Mouse (Mus musculus): ENCODE measurements at regions not wholly inside any gene's neighbourhood (a gene's known extent, or its start where the extent isn't known, plus 50 kb on each side); places are given as distances from the start of the nearest gene placed in this dataset.

DNA sequence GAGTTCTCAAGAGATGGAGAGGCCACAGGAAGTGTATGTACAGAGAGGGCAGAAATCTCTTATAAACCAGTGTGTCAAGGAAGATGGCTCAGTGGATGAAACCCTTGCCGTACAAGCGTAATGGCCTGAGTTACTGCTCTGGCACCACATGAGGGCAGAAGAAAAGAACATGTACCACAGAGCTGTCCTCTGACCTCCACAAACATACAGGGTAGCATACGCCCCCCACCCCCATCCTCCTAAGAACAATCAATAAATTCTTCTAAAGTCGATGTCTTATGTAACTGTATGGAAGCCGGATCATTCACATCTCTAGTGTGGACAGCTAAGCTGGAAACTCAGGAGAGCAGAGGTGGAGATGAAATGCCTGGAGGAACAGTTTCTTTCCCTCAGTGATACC lies 227.9 kb upstream of the Gpc5 start:
- Histone ChIP-seq H3K4me1 (replicated peaks; ENCODE audit: control insufficient read depth, insufficient read depth, low read length) (no peaks in the 10 kb centered on the region), H3K36me3 (ENCODE audit: control insufficient read depth, insufficient read depth, low read length) (no peaks in the 10 kb centered on the region), H3K4me2 (no peak overlapping the region), H3K4me3 (ENCODE audit: low read depth, low read length) (no peak overlapping the region), H3K27ac (ENCODE audit: low read depth, low read length) (no peak overlapping the region), H3K9ac (ENCODE audit: low read depth, low read length) (no peak overlapping the region), H3K27me3 (replicated peaks; ENCODE audit: control insufficient read depth, insufficient read depth, low read length) (no peaks in the 10 kb centered on the region), H3K9me3 (ENCODE audit: control insufficient read depth, low read length) (no peaks in the 10 kb centered on the region)
- DNase-seq (ENCODE audit: low spot score) = no peak
- ATAC-seq (replicated peaks; ENCODE audit: low FRiP score) = no peak
- 83% methylated on average over 5 of the region's 5 CpGs for WGBS

DNA sequence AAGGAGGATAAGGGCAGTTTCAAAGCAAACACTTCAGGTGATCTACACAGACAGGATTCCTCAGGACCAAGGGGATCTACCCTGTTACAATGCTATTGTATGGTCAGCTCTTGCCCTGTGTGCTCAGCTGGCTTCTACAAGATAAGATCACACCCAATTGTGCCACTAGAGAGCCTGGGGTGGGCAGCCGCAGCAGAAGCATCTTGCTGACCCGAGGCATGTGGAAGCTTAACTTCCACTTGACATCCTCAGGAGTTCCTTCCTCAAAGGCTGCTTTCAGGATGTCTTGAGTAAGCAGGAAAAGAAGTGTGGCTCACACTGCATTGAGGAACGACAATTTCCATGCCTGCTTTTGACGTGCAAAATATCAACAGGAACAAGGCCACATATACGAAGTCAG lies 222.8 kb upstream of the Gpc5 start:
- H3K9ac ChIP-seq (ENCODE audit: low read depth, low read length) = no peak overlapping the region
- no peak overlapping the region for H3K4me3 ChIP-seq (ENCODE audit: low read depth, low read length)
- H3K4me1 ChIP-seq (replicated peaks; ENCODE audit: control insufficient read depth, insufficient read depth, low read length) = peaks cover 3% of the 10 kb centered on the region; the same call in 1 of the 2 replicates
- DNase-seq (ENCODE audit: low spot score) (no peak), ATAC-seq (replicated peaks; ENCODE audit: low FRiP score) (no peak)
- H3K9me3 ChIP-seq (ENCODE audit: control insufficient read depth, low read length) = no peaks in the 10 kb centered on the region
- no peak overlapping the region for H3K27ac ChIP-seq (ENCODE audit: low read depth, low read length)
- 32% methylated on average over 5 of the region's 5 CpGs for WGBS
- H3K36me3 ChIP-seq (ENCODE audit: control insufficient read depth, insufficient read depth, low read length) = no peaks in the 10 kb centered on the region
- H3K27me3 ChIP-seq (replicated peaks; ENCODE audit: control insufficient read depth, insufficient read depth, low read length) = no peaks in the 10 kb centered on the region
- H3K4me2 ChIP-seq = no peak overlapping the region

DNA sequence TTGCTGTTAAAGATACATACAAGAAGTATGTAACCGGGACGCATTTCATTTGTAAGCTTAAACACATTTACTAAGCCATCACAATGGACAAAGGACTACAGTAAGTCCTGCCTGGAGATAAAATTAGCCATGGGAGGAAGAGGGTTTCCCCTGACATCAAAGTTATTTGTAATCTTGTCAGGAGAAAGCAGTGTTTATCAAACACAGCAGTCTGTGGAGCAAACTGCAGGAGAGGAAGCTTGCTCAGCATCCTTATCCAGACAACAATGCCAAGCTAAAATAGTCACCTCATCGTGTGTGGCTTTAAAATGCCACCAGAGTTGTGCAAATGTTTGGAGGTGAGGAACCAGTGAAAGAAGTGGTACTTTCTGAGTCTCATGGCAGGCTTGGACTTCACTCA lies 216.9 kb upstream of the Gpc5 start:
- no peak overlapping the region for H3K4me3 ChIP-seq (ENCODE audit: low read depth, low read length)
- no peak overlapping the region for H3K4me2 ChIP-seq
- H3K4me1 ChIP-seq (replicated peaks; ENCODE audit: control insufficient read depth, insufficient read depth, low read length) = 0 out of 2 replicates have a peak, but pooled peaks cover 3% of the 10 kb centered on the region
- 0 out of 2 replicates have a peak, but pooled peaks have one; percentile 25 for ATAC-seq (replicated peaks; ENCODE audit: low FRiP score)
- no peak for DNase-seq (ENCODE audit: low spot score)
- H3K36me3 ChIP-seq (ENCODE audit: control insufficient read depth, insufficient read depth, low read length) = no peaks in the 10 kb centered on the region
- no peaks in the 10 kb centered on the region for H3K27me3 ChIP-seq (replicated peaks; ENCODE audit: control insufficient read depth, insufficient read depth, low read length)
- no peak overlapping the region for H3K27ac ChIP-seq (ENCODE audit: low read depth, low read length)
- 26% methylated on average over 3 of the region's 3 CpGs for WGBS
- H3K9ac ChIP-seq (ENCODE audit: low read depth, low read length) = no peak overlapping the region
- no peaks in the 10 kb centered on the region for H3K9me3 ChIP-seq (ENCODE audit: control insufficient read depth, low read length)

DNA sequence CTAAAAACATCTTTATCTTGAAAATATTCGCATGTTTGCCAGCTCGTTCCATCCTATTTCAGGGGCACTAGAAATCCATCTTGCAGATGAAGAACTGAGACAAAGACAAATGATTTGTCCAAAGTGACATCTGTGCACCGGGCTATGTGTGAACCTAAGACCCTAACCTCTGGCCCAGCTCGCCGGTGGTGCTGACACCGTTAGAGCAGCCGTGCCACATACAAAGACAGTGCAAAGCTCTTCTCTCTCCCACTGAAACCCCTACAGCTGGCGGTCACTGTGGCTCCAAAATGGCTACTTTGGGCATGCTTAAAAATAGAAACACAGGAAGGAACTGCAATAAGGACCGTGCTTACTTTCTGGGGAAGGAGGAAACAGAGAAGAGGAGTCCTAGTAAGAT lies 215.6 kb upstream of the Gpc5 start:
- no peak overlapping the region for H3K4me3 ChIP-seq (ENCODE audit: low read depth, low read length)
- no peaks in the 10 kb centered on the region for H3K9me3 ChIP-seq (ENCODE audit: control insufficient read depth, low read length)
- no peak overlapping the region for H3K27ac ChIP-seq (ENCODE audit: low read depth, low read length)
- no peak for DNase-seq (ENCODE audit: low spot score)
- no peaks in the 10 kb centered on the region for H3K36me3 ChIP-seq (ENCODE audit: control insufficient read depth, insufficient read depth, low read length)
- ATAC-seq (replicated peaks; ENCODE audit: low FRiP score) = 0 out of 2 replicates have a peak, but pooled peaks have one; percentile 25
- no peaks in the 10 kb centered on the region for H3K27me3 ChIP-seq (replicated peaks; ENCODE audit: control insufficient read depth, insufficient read depth, low read length)
- H3K4me2 ChIP-seq = no peak overlapping the region
- H3K4me1 ChIP-seq (replicated peaks; ENCODE audit: control insufficient read depth, insufficient read depth, low read length) = 0 out of 2 replicates have a peak, but pooled peaks cover 3% of the 10 kb centered on the region
- H3K9ac ChIP-seq (ENCODE audit: low read depth, low read length) = no peak overlapping the region
- WGBS = 31% methylated on average over 9 of the region's 9 CpGs

DNA sequence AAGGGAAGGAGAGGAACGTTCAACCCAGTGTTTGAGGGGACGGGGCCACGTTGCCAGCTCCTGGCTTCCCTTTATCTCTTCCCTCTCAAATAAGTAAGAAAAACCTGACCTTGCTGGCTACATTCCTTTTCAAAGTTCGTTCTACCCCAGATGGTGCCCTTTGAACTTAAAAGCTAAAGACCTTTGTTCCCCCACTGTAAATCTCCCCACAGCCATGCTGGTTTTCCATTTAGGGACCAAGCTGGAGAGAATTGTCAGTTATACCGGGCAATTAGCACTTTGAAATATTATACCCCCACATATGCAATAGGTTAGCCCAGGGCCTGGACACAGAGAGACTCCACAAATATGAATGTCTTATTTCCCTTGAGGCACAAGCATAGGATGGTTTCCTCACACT lies 214.5 kb upstream of the Gpc5 start:
- H3K9ac ChIP-seq (ENCODE audit: low read depth, low read length) = no peak overlapping the region
- no peaks in the 10 kb centered on the region for H3K36me3 ChIP-seq (ENCODE audit: control insufficient read depth, insufficient read depth, low read length)
- H3K9me3 ChIP-seq (ENCODE audit: control insufficient read depth, low read length) = no peaks in the 10 kb centered on the region
- ATAC-seq (replicated peaks; ENCODE audit: low FRiP score) (no peak), DNase-seq (ENCODE audit: low spot score) (no peak)
- no peak overlapping the region for H3K4me3 ChIP-seq (ENCODE audit: low read depth, low read length)
- H3K27me3 ChIP-seq (replicated peaks; ENCODE audit: control insufficient read depth, insufficient read depth, low read length) = no peaks in the 10 kb centered on the region
- H3K27ac ChIP-seq (ENCODE audit: low read depth, low read length) = no peak overlapping the region
- 35% methylated on average over 5 of the region's 5 CpGs for WGBS
- H3K4me2 ChIP-seq = no peak overlapping the region
- H3K4me1 ChIP-seq (replicated peaks; ENCODE audit: control insufficient read depth, insufficient read depth, low read length) = 0 out of 2 replicates have a peak, but pooled peaks cover 3% of the 10 kb centered on the region

DNA sequence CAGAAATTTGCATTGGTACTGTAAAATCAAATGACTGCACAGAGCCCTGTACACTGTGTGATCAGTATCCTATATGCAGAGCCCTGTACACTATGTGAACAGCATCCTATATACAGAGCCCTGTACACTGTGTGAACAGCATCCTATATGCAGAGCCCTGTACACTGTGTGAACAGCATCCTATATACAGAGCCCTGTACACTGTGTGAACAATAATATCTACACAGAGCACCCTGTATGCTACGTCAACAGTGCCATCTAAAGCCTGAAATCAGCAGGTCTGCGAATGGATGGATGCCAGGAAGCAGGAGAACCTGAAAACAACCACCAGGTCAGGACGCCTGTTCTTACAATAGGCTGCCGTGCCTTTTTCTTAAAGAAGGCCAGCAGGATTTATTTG lies 211.7 kb upstream of the Gpc5 start:
- Histone ChIP-seq H3K4me3 (ENCODE audit: low read depth, low read length) (no peak overlapping the region), H3K36me3 (ENCODE audit: control insufficient read depth, insufficient read depth, low read length) (no peaks in the 10 kb centered on the region), H3K4me1 (replicated peaks; ENCODE audit: control insufficient read depth, insufficient read depth, low read length) (0 out of 2 replicates have a peak, but pooled peaks cover 3% of the 10 kb centered on the region), H3K27me3 (replicated peaks; ENCODE audit: control insufficient read depth, insufficient read depth, low read length) (no peaks in the 10 kb centered on the region), H3K27ac (ENCODE audit: low read depth, low read length) (no peak overlapping the region), H3K9ac (ENCODE audit: low read depth, low read length) (no peak overlapping the region), H3K9me3 (ENCODE audit: control insufficient read depth, low read length) (no peaks in the 10 kb centered on the region), H3K4me2 (no peak overlapping the region)
- WGBS = 78% methylated on average over 4 of the region's 4 CpGs
- DNase-seq (ENCODE audit: low spot score) (no peak), ATAC-seq (replicated peaks; ENCODE audit: low FRiP score) (no peak)

DNA sequence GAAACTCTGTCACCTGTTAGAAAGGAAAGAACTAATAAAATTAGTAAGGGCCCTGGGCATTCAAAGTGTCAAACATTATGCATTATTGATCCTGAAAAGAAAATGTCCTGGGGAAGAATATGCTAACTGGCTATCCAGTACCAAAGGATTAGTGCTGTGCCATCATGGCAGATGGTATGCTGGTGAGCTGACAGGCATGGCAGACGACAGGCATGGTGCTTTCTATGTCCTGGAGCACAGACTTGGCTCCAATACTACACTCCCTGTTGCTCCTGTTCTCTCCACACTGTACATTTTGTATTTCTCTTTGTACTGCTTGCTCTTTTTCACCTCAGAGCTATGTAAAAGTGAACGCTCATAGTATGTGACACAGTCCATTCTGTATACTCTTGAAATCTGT lies 187.9 kb upstream of the Gpc5 start:
- DNase-seq (ENCODE audit: low spot score) = no peak
- WGBS = 78% methylated on average over 2 of the region's 2 CpGs
- no peak overlapping the region for H3K27ac ChIP-seq (ENCODE audit: low read depth, low read length)
- ATAC-seq (replicated peaks; ENCODE audit: low FRiP score) = no peak
- no peaks in the 10 kb centered on the region for H3K4me1 ChIP-seq (replicated peaks; ENCODE audit: control insufficient read depth, insufficient read depth, low read length)
- no peak overlapping the region for H3K4me2 ChIP-seq
- H3K27me3 ChIP-seq (replicated peaks; ENCODE audit: control insufficient read depth, insufficient read depth, low read length) = no peaks in the 10 kb centered on the region
- H3K9me3 ChIP-seq (ENCODE audit: control insufficient read depth, low read length) = no peaks in the 10 kb centered on the region
- no peak overlapping the region for H3K4me3 ChIP-seq (ENCODE audit: low read depth, low read length)
- no peak overlapping the region for H3K9ac ChIP-seq (ENCODE audit: low read depth, low read length)
- H3K36me3 ChIP-seq (ENCODE audit: control insufficient read depth, insufficient read depth, low read length) = no peaks in the 10 kb centered on the region

DNA sequence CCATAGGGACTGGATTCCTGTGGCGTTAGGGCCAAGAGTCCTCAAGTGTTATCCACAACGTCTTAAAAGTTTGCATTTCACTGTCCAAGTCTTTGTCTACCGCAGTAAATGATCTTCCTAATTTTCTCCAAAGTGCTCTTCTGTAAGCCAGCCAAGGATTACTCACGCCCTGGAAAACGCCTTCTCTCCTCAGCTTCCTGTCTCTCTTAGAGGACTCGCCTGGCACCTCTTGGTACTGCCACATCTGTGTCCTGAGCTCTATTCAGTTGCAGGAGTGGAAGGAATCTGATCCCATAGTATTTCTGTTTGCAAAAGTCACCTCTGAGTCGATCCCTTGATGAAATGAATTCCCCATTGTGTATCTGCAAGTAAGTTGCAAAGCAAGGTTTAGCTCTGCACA lies 179.7 kb upstream of the Gpc5 start:
- Histone ChIP-seq H3K9me3 (ENCODE audit: control insufficient read depth, low read length) (no peaks in the 10 kb centered on the region), H3K27me3 (replicated peaks; ENCODE audit: control insufficient read depth, insufficient read depth, low read length) (no peaks in the 10 kb centered on the region), H3K4me3 (ENCODE audit: low read depth, low read length) (no peak overlapping the region), H3K9ac (ENCODE audit: low read depth, low read length) (no peak overlapping the region), H3K27ac (ENCODE audit: low read depth, low read length) (no peak overlapping the region), H3K36me3 (ENCODE audit: control insufficient read depth, insufficient read depth, low read length) (no peaks in the 10 kb centered on the region), H3K4me2 (no peak overlapping the region), H3K4me1 (replicated peaks; ENCODE audit: control insufficient read depth, insufficient read depth, low read length) (no peaks in the 10 kb centered on the region)
- no peak for ATAC-seq (replicated peaks; ENCODE audit: low FRiP score)
- no peak for DNase-seq (ENCODE audit: low spot score)
- WGBS = 74% methylated on average over 7 of the region's 7 CpGs

DNA sequence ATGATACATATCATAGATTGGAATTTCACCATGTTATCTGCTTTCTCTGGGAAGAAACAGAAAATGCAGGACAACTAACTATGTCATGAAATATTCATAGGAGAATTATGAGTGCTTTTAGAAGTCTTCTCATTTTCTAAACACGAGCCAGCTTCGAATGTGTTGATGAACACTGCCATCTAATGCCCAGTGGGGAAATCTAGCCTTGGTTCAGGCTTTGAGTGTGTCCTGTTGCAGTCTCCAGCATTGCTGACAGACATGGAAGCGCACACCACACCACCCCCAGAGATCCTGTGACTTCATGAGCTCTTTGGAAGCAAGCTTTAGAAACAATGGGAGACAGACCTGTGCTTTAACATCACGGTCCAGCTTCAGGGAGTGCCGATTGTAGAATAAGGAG lies 178.8 kb upstream of the Gpc5 start:
- ATAC-seq (replicated peaks; ENCODE audit: low FRiP score) (peak; percentile 45; the same call in 1 of the 2 replicates), DNase-seq (ENCODE audit: low spot score) (no peak)
- Histone ChIP-seq H3K4me2 (no peak overlapping the region), H3K9ac (ENCODE audit: low read depth, low read length) (no peak overlapping the region), H3K27ac (ENCODE audit: low read depth, low read length) (no peak overlapping the region), H3K36me3 (ENCODE audit: control insufficient read depth, insufficient read depth, low read length) (no peaks in the 10 kb centered on the region), H3K27me3 (replicated peaks; ENCODE audit: control insufficient read depth, insufficient read depth, low read length) (no peaks in the 10 kb centered on the region), H3K9me3 (ENCODE audit: control insufficient read depth, low read length) (no peaks in the 10 kb centered on the region), H3K4me1 (replicated peaks; ENCODE audit: control insufficient read depth, insufficient read depth, low read length) (no peaks in the 10 kb centered on the region), H3K4me3 (ENCODE audit: low read depth, low read length) (no peak overlapping the region)
- WGBS = 51% methylated on average over 5 of the region's 5 CpGs
